Mouse (Mus musculus) thymus, adult 18-20 months (tissue): ENCODE data around the gene Ttl.
A peak's percentile ranks its signal among the peaks of the same experiment; 100 is the strongest.

Experiments used
- DNase-seq, 2 experiments: peaks; one replicate each; pipeline ENCODE4 v3.0.0; 2022; ENCODE audit warnings: mixed read lengths in 2 of 2

Gene Ttl

DNA sequence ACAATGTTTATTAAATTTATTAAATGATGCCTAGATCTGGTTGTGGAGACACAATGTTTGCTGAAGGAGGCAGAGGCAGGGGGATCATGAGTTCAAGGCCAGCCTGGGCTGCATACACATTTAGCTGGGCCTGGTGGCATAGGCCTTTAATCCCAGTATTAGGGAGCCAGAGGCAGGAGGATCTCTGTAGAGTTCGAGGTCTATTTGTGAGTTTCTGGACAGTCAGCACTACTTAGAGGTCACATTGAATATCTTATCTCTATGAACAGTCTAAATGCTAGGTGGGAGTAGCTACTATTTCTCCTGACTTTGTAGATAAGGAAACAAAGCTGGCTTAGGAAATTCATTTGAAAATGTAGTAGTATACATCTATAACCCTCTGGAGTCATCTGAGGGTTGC, 21.8 kb downstream of the Ttl start:
- no peak for DNase-seq

DNA sequence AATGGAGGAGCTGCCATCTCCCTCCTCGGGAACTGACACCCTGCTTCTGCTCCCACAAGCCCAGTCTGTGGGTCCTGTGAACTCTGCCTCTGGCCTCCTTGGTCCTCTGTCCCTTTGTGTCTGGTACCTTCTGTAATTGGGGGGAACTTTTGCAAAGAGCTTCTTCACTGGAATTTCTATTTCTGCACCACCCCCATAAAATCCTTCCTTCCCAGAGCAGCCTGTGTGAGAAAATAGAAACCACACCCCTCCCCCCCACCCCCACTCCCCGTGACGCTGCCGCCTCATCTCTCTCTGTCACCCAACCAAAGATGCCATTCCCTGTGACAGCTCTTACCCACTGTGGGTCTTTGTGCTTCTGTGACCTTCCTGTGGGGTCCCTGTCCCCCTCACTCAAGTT, 24.6 kb downstream of the Ttl start:
- no peak for DNase-seq

DNA sequence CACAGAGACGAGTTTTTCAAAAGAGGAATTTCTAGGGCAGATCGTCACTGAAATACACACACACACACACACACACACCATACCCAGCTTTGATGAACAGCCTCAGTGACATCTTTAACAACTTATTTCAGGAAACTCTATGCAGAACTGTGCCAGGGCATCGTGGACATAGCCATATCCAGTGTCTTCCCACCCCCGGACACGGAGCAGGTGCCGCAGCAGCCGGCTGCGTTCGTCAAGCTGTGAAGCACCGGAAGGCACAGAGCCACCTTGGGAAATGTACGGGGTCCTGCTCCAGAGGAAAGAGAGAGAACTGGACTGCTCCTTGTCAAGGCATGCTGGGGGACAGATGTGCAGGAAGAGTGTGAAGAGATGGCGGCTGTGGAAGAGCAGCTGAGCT, 27.1 kb downstream of the Ttl start:
- no peak for DNase-seq

DNA sequence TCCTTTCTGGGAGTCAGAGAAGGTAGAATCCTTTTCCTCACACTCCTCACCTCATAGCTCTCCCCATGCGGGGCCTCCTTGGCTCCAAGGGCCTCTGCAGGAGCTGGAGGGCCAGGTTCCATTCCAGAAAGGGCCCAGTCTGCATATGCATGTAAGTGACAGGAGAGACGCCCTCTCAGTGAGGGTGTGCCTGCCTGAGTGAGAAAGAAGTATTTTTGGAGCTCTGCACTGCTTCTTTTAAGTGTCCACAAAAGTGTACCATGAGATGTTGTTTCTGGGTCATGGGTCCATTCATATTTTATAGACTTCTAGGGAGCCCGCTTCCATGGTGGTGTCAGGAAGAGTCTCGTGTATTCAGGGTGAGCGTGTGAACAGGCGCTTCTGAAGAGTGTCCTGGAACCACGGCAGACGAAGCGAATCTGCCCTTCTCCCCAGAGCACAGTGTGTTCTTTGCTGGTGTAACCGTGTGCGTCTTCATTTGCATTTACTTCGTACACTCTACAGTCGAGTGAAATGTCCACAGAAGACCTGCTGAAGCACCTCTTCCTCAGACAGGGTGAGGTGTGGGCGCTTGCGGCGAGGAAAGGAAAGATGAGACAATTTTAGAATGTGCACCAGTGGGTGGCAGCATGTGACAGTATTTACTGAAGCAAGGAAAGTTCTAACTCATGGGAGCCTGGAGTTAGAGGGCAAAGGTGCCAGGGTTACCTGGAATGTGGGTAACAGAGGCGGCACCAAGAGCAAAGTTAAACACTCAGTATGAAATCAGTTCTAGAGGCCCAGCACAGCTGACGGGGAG, 28.4 kb downstream of the Ttl start:
- DNase-seq, result no peak

DNA sequence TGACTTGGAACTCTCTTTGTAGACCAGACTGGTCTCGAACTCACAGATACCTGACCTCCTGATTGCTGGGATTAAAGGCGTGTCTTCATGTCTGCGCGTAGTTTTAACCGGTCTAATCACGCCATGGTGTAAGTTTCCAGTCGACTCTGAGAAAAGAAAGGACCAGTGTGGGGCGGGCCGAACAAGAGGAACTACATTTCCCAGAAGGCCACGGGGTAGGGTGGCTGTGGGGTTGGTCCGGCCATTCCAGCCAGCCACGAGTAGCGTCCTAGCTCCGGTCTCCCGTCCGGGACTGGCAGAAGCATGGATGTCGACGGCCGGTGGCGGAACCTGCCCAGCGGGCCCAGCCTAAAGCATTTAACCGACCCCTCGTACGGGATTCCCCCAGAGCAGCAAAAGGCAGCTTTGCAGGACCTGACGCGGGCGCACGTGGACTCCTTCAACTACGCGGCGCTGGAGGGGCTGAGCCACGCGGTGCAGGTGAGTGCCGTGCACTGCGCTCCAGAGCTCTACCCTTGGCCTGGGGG, 35.1 kb downstream of the Ttl start, which contains the start of gene Polr1b:
Gene Polr1b (plus strand): TSS at position 212 of the 527 bp plus-strand sequence.
- DNase-seq, result peak; percentile 73 to 78

DNA sequence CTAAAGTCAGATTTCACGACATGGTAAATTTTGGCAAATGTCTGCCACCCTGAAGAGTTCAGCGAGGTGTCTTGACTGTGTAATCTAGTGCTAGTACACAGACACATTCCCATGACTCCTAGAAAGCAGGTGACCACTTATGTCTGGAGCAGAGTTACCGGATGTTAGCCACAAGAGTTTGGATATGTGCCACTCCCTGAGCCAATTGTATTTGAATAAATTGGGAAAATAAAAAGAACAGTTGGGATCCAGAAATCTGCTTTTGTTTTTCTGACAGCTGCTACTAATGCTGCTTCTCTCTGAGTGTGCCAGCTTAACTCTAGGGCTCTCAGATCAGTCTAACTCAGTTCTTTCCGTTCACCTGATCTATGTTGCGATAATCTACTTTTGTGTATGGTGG, 47.2 kb downstream of the Ttl start:
- no peak for DNase-seq

DNA sequence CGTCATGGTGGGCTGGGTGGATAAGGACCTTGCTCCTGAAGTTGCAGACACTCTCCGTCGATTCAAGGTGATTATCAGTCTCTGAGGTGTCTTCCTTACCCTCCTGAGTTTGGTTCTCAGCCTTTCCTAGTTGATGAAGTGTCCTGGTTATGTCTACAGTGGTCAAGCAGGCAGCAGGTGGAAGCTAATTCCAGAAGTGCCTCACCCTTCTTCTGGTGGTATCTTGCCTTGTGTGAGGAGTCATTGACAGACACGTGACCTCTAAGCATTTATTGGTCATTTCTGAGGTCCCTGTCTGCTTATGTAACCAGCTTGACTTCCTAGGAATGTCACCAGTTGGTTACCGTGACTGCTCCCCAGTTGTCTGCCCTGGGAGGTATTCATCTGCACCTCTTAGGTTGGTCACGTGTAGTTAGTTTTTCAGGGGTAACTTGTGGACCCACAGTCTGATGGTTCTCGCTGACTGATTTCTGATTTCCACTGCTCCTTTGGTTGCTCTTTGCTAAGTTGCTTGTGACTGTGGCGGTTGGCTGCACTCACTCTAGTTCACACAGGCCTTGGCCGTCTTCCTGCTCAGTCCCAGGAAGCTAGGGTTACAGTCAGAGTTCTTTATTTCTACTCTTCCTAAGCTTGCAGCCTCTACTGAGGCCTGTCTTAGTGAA, 50.1 kb downstream of the Ttl start:
- DNase-seq, result no peak

DNA sequence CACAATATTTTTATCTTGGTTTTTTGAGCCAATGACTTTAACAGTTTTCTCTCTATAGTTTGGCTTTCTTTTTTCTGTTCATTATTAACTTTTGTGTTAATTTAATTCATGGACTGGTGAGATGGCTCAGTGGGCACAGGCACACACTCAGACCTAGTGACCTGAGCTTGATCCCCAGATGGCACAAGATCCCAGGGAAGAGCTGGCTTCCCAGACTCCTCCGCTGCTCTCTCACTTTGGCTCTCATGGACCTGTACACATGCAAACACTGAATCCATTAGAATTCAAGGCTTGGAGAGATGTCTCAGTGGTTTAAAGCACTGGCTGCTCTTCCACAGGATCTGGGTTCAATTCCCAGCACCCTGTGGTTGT, 50.6 kb downstream of the Ttl start:
- no peak for DNase-seq

DNA sequence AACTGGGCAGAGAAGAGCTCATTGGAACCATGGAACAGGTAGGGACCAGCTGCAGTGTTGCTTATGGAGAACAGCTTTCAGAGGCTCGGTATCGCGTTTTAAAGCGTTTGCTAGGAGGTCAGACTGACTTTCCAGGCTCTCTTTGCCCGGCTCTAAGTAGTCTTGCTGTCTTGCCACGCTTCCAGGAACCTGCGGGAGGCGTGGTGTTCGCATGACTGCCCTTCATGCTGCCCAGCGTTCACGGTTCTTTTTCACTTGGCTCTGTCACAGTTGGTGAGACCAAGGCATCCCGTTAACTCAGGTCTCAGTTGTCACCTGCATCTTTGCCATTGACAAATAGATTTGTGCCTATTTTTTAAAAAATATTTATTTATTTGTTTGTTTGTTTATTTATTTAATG, 52.3 kb downstream of the Ttl start:
- DNase-seq, result no peak

DNA sequence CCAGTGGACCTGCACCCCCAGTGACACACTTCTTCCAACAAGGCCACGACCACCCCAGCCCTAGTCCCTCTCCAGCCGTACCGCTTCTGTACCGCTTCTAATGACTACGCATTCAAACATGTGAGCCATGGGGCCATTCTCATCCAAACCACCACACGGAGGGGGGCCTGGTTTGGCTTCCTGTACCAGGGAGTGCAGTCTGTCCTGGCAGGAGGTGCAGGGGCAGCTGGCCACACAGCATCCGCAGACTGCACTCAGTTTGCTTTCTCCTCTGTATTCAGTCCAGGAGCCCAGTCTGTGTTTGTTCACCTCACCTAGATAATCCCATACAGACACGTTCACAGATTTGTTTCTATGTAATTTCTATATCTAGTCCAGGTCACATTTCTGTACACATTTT, 56.2 kb downstream of the Ttl start:
- DNase-seq, result no peak

DNA sequence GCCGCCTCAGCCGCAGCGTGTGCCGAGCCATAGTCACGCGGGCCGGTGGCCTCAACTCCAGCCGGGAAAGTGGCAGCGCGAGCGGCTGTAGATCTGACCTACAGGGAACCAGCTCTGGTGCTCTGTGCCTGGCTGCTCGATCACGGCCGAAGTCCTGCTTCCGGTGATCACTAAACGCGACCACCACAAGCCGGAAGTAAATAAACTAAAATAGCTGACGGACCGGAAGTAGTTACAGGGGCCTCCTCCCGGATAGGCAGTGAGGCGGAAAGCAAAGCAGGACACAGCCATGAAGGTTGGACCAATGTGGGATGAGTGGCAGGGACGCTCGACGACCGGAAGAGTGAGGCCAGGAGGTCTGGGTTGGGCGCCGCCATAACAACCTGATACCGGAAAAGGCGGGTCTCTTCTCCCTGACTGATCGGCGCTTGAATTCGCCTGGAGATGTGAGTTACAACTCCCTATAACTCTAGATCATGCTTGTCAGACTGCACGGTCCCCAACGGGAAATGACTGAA, 63.7 kb downstream of the Ttl start, which contains the start of gene Chchd5:
Gene Chchd5 (plus strand): TSS at position 289 of the 518 bp plus-strand sequence.
- DNase-seq, result peak; percentile 66 to 80

DNA sequence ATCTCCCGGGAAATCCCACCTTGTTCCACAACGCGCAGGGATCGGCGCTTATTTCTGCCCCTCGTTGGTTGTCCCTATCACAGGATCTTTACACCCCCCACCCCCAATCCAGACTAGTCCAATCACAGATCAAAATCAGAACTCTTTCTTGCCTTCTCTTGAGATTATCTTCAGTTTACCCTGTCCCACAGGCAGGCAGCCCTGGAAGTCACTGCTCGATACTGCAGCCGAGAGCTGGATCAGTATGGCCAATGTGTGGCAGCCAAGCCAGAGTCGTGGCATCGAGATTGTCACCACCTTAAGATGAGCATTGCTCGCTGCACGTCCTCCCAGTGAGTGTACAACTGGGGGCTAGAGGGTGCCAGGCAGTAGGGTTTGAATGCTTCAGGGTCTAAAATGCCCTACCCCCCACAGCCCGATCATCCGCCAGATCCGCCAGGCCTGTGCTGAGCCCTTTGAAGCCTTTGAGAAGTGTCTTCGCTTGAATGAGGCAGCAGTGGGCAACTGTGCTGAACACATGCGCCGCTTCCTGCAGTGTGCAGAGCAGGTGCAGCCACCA, 64.3 kb downstream of the Ttl start:
- DNase-seq, result peak; percentile 80 to 86

DNA sequence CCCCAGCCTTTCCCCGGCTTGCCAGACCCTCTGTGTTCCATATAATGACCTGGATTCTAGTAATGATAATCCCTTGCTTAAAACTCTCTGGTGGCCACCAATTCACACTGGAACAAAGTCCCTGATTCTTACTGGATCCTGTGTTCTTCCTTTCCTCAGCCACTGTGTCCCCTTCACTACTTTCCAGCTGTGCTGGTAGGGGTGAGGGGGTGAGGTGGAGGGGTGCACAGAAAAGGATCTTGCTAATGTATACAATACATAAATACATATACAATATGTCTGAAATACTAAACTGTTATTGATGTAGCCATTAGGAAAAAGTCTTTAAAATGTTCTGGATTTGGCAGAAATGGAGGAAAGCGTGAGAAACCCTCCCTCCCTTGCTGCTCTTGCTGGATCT, 65.0 kb downstream of the Ttl start:
- DNase-seq, result peak in 1 of 2 experiments; percentile 36

DNA sequence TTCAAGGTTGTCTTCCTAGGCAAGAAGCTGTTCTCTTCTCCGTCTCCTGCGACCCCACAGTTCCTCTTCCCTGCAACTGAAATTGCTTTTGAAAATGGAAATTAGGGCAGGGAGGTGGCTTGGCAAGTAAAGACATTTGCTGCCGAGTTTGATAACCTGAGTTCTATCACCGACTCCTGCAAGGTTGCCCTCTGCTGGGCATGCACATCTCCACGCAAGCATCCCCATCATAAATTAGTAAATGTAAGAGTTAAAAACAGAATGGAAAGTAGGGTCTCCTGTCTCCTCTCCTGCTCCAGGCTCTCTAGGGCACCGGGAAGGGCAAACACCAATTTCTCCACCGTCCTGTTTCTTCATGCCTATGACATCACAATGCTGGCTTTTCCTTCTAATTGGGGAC, 66.5 kb downstream of the Ttl start:
- DNase-seq, result peak in 1 of 2 experiments; percentile 20

DNA sequence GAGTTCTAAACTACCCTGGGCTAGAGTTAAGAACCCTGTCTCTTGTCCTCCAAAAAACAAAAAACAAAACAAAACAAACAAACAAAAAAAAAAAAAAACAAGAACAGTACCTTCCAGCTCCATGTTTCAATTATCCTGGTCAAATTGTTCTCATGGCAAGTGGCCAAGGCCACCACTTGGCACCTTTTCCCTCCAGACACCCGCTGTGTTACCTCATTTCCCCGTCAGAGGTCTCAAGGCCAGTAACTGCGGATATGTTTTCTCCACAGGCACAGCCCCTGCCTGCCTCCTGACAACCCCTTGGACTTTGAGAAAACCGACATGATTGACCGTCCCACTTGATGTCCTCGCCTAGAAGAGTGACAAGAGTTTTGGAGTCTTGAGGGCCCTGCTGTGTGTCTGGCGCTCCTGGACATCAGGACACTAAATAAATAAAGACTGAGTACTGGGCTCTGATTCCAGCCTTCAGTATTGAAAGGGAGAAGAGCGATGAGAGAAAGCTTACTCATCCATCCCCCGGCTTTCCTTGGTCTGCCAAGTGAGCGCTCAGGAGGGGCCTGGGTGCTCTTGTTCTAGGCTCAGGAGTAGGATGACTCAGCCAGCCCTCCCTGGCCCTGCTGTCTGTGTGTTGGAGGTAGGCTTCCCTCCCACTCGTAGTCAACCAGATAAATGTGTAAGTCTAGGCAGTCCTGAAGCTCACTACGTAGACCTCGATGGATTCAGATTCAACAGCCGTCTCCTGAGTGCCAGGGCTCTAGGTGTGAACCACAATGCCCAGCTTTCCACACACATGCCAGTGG, 67.5 kb downstream of the Ttl start:
- no peak for DNase-seq

DNA sequence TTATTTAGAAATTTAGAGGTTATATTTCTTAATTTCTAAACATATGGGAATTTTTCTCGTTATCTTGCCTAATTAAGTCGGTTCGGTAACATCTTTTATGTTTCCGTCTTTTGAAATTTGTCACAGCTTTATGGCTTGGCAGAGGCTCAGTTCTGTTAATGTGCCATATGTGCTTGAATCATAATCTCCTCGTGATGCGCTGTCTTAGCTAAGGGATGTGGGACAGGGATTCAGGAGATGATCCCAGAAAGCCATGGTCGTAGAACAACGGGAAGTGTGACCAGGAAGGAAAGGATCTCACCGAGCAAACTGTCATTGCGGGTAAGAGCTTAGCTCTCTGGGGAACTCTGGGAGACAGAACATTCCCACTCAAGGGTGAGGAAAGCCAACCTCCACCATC, 74.2 kb downstream of the Ttl start:
- DNase-seq, result no peak
